In genomic region chr11:44733276-44733675, GRCm38 (mm10) we compare ENCODE assay signal across 16 mouse cellular contexts.
"Had no signal": no experiment of that assay in that cellular context is flagged by ENCODE, and none has a peak within 500 bp of the region (broad histone marks: within the 10 kb centered on the region; RNA-seq: fewer than 3 reads in every experiment).

No protein-coding gene starts in this region.

- H3K4me3 ChIP-seq: layer of hippocampus, adult 2 months; limb, embryonic 15.5 days had no signal

- ATAC-seq: intestine, postnatal 0 days; liver, postnatal 0 days; lung, postnatal 0 days had no signal

- H3K4me2 ChIP-seq: limb, embryonic 15.5 days; liver, embryonic 11.5 days; lung, embryonic 14.5 days had no signal

- H3K27ac ChIP-seq: kidney, postnatal 0 days; layer of hippocampus, adult 2 months; limb, embryonic 15.5 days; liver, embryonic 14.5 days; macrophage had no signal

- H3K27me3 ChIP-seq: limb, embryonic 15.5 days had no signal

- H3K9me3 ChIP-seq: limb, embryonic 15.5 days had no signal

- H3K4me1 ChIP-seq: limb, embryonic 15.5 days had no signal

- H3K36me3 ChIP-seq: limb, embryonic 15.5 days had no signal

- DNase-seq: kidney, adult 2 months; kidney, postnatal 25 days; layer of hippocampus, adult 9-11 months; liver, postnatal 0 days; lung, embryonic 14.5 days; retina, postnatal 1 day; thymus, adult 18-20 months; thymus, postnatal 36 days had no signal

- H3K9ac ChIP-seq: limb, embryonic 15.5 days; liver, embryonic 14.5 days; liver, postnatal 0 days; lung, embryonic 14.5 days had no signal
